Mouse (Mus musculus): ENCODE measurements around the gene Stam. TPM values are rescaled to one million over a fixed set of nuclear protein-coding genes. Genes with fewer than 3 reads are reported as not detected.
"Not testable (repeated sequence)": the region's sequence is repeated elsewhere in the genome, so short reads cannot be mapped to it uniquely, and the experiment has no call there.

Stam gene
- polyA plus RNA-seq, 1 experiment from 2014 or later, result 73.7 TPM

GRCm38 (mm10) chr2:14176460-14177193 is 102.7 kb downstream of the Stam start:
- no peak for DNase-seq (ENCODE audit: low spot score)
- Histone ChIP-seq H3K27me3 (ENCODE audit: low read depth, poor library complexity, severe bottlenecking) (no peaks in the 10 kb centered on the region), H3K27ac (no peak overlapping the region), H3K4me3 (no peak overlapping the region), H3K9me3 (replicated peaks) (no peaks in the 10 kb centered on the region), H3K4me1 (no peaks in the 10 kb centered on the region), H3K36me3 (no peaks in the 10 kb centered on the region)
- WGBS, result 82% methylated on average over 2 of the region's 2 CpGs

GRCm38 (mm10) chr2:14184375-14184774 is 110.5 kb downstream of the Stam start:
- Histone ChIP-seq H3K27me3 (ENCODE audit: low read depth, poor library complexity, severe bottlenecking) (no peaks in the 10 kb centered on the region), H3K36me3 (no peaks in the 10 kb centered on the region), H3K4me1 (no peaks in the 10 kb centered on the region), H3K27ac (no peak overlapping the region), H3K9me3 (replicated peaks) (no peaks in the 10 kb centered on the region), H3K4me3 (no peak overlapping the region)
- no peak for DNase-seq (ENCODE audit: low spot score)

- Histone ChIP-seq H3K36me3 (no peaks in the 10 kb centered on the region), H3K9me3 (replicated peaks) (no peaks in the 10 kb centered on the region)
- DNase-seq (ENCODE audit: low spot score), result no peak
Observed at GRCm38 (mm10) chr2:14190684-14191083, 116.8 kb downstream of the Stam start.

GRCm38 (mm10) chr2:14191601-14192000 is 117.7 kb downstream of the Stam start:
- no peaks in the 10 kb centered on the region for H3K9me3 ChIP-seq (replicated peaks)
- no peak overlapping the region for H3K27ac ChIP-seq
- no peaks in the 10 kb centered on the region for H3K4me1 ChIP-seq
- no peaks in the 10 kb centered on the region for H3K36me3 ChIP-seq
- WGBS, result 82% methylated on average over 4 of the region's 4 CpGs
- no peak overlapping the region for H3K4me3 ChIP-seq
- no peaks in the 10 kb centered on the region for H3K27me3 ChIP-seq (ENCODE audit: low read depth, poor library complexity, severe bottlenecking)
- DNase-seq (ENCODE audit: low spot score), result no peak

More at GRCm38 (mm10) chr2:14190684-14191083, 116.8 kb downstream of the Stam start:
- 86% methylated on average over 4 of the region's 4 CpGs for WGBS
- Histone ChIP-seq H3K4me3 (no peak overlapping the region), H3K4me1 (no peaks in the 10 kb centered on the region), H3K27me3 (ENCODE audit: low read depth, poor library complexity, severe bottlenecking) (no peaks in the 10 kb centered on the region), H3K27ac (no peak overlapping the region)

- 84% methylated on average over 6 of the region's 6 CpGs for WGBS
- H3K27me3 ChIP-seq (ENCODE audit: low read depth, poor library complexity, severe bottlenecking), result no peaks in the 10 kb centered on the region
- no peaks in the 10 kb centered on the region for H3K9me3 ChIP-seq (replicated peaks)
- no peak overlapping the region for H3K27ac ChIP-seq
- DNase-seq (ENCODE audit: low spot score), result no peak
- no peak overlapping the region for H3K4me3 ChIP-seq
- H3K4me1 ChIP-seq, result no peaks in the 10 kb centered on the region
- H3K36me3 ChIP-seq, result no peaks in the 10 kb centered on the region
Observed at GRCm38 (mm10) chr2:14192046-14192445, 118.1 kb downstream of the Stam start.

GRCm38 (mm10) chr2:14198325-14198903 is 124.5 kb downstream of the Stam start:
- H3K4me1 ChIP-seq; H3K4me3 ChIP-seq; H3K36me3 ChIP-seq; H3K9me3 ChIP-seq (replicated peaks); DNase-seq (ENCODE audit: low spot score); H3K27ac ChIP-seq; H3K27me3 ChIP-seq (ENCODE audit: low read depth, poor library complexity, severe bottlenecking): not testable (repeated sequence)
- 75% methylated on average over 1 of the region's 2 CpGs for WGBS

Other genes starting within 250 kb of the Stam start
- 43.3 and 54.9 TPM in 2 replicates for gene Hacd1, start 18.0 kb upstream of the Stam start, polyA plus RNA-seq (2016; fragmentation: Nextera tagmentation; extraction: Ambion mirVana)
- not detected in 2 replicates for gene Tmem236, start 100.4 kb downstream of the Stam start, polyA plus RNA-seq (2016; fragmentation: Nextera tagmentation; extraction: Ambion mirVana)
- gene Mrc1, start 155.3 kb downstream of the Stam start, polyA plus RNA-seq (2016; fragmentation: Nextera tagmentation; extraction: Ambion mirVana), result 1.2 and 1.4 TPM in 2 replicates